Mouse (Mus musculus) G1E (cell line): ENCODE data around the gene S1pr5.

ENCODE experiments used
- CTCF ChIP-seq: IDR thresholded peaks from 2 replicates; pipeline ENCODE4 v1.5.1; 2012; ENCODE audit warnings: low read depth, low read length, inconsistent platforms, mixed read lengths
- GATA1 ChIP-seq: IDR thresholded peaks from 2 replicates; pipeline ENCODE4 v1.6.1; 2012; ENCODE audit warnings: borderline replicate concordance, low read length, inconsistent platforms, mixed read lengths
- GATA2 ChIP-seq: IDR thresholded peaks from 2 replicates; pipeline ENCODE4 v1.6.1; 2012; ENCODE audit warnings: low read depth, low read length, inconsistent platforms, borderline replicate concordance
- POLR2AphosphoS5 ChIP-seq: IDR thresholded peaks from 2 replicates; pipeline ENCODE4 v1.6.1; 2012; ENCODE audit warnings: low read depth, low read length, inconsistent platforms; ENCODE audit not compliant: insufficient replicate concordance
- TAL1 ChIP-seq: conservative IDR thresholded peaks from 2 replicates; pipeline ENCODE4 v1.6.1; 2012; ENCODE audit warnings: low read depth, low read length, inconsistent platforms, mixed read lengths

DNA sequence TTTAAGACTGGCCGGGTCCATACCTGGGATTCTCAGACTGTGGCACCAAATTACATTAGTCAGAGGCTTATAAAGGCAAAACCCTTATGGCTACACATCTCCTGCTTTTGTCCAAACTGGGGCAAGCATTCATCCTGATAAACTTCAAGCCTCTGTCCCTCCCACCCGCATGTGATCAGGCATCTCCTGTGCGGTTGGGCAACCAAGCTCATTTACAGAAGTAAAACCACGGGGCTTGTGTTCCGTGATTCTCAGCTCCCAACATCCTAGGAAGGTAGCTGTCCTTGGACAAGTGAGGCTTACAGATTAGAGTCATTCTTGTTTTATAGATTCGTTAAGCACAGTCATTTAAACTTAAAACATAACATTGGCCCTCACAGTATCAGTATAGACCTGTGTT, 41.4 kb downstream of the S1pr5 start:
- TF ChIP-seq GATA2: no peak
- TF ChIP-seq CTCF: no peak
- TF ChIP-seq POLR2AphosphoS5: no peak
- TF ChIP-seq GATA1: no peak
- no peak for TF ChIP-seq TAL1
